Mouse (Mus musculus) bone marrow, adult 2 months (tissue): ENCODE results near the gene Ankrd6. TPM values are rescaled to one million over a fixed set of nuclear protein-coding genes. Genes with fewer than 3 reads are reported as not detected.

Experiments used
- H3K27ac ChIP-seq: fragments of 200-500 bp; 2 replicates; pipeline ENCODE4 v1.5.1; 2012; ENCODE audit warnings: low read depth, mild to moderate bottlenecking, control low read depth, inconsistent platforms, low read length; ENCODE audit not compliant: control insufficient read depth, poor library complexity, insufficient read depth
- H3K4me1 ChIP-seq: fragments of 200-500 bp; 2 replicates; pipeline ENCODE4 v1.6.1; 2011; ENCODE audit warnings: low read length; ENCODE audit not compliant: control insufficient read depth, insufficient read depth
- H3K4me3 ChIP-seq: fragments of 200-500 bp; replicated peaks from 2 replicates; pipeline ENCODE3; 2011; ENCODE audit warnings: mild to moderate bottlenecking, low read depth, low read length, control low read depth; ENCODE audit not compliant: control insufficient read depth
- CTCF ChIP-seq: fragments of 200-500 bp; IDR thresholded peaks from 2 replicates; pipeline ENCODE4 v1.5.1; 2011; ENCODE audit warnings: low read length, control low read depth; ENCODE audit not compliant: control insufficient read depth, insufficient read depth
- POLR2A ChIP-seq: fragments of 200-500 bp; IDR thresholded peaks from 2 replicates; pipeline ENCODE4 v1.6.1; 2011; ENCODE audit warnings: low read depth, mild to moderate bottlenecking, control low read depth, low read length, borderline replicate concordance; ENCODE audit not compliant: control insufficient read depth
- WGBS: fragments of 180-500 bp; shearing (Covaris S2); methylation state at CpG from one replicate; pipeline ENCODE4 v1.1.7; 2018; 5-methylcytosine and 5-hydroxymethylcytosine counted together
- polyA plus RNA-seq: library from polyadenylated mRNA; stranded (reverse); fragments of >200 nt; gene quantifications from 2 replicates; pipeline ENCODE4 v1.2.4, GENCODE M21; 2011; ENCODE audit warnings: low replicate concordance; ENCODE audit not compliant: missing spikeins, insufficient read depth, insufficient read length

Gene Ankrd6
- polyA plus RNA-seq, 1 experiment = 2.2 TPM

- H3K4me3 ChIP-seq = no peak overlapping the region
- WGBS = 80% methylated on average over 1 of the region's 1 CpGs
- TF ChIP-seq CTCF = no peak
- TF ChIP-seq POLR2A = no peak
- no peaks in the 10 kb centered on the region for H3K4me1 ChIP-seq
- H3K27ac ChIP-seq = no peak overlapping the region
These were observed 27.8 kb downstream of the Ankrd6 start for GRCm38 (mm10) chr4:32922871-32923270.

- 11% methylated on average over 7 of the region's 7 CpGs for WGBS
- H3K4me1 ChIP-seq = no peaks in the 10 kb centered on the region
- H3K4me3 ChIP-seq = no peak overlapping the region
- no peak overlapping the region for H3K27ac ChIP-seq
- TF ChIP-seq POLR2A = no peak
- no peak for TF ChIP-seq CTCF
These were observed 29.8 kb downstream of the Ankrd6 start for GRCm38 (mm10) chr4:32920863-32921262.

GRCm38 (mm10) chr4:32918571-32918970, 32.1 kb downstream of the Ankrd6 start:
- no peak for TF ChIP-seq CTCF
- no peak for TF ChIP-seq POLR2A
- WGBS = 85% methylated on average over 5 of the region's 5 CpGs
- H3K27ac ChIP-seq = no peak overlapping the region
- no peak overlapping the region for H3K4me3 ChIP-seq
- no peaks in the 10 kb centered on the region for H3K4me1 ChIP-seq

GRCm38 (mm10) chr4:32916689-32917385, 33.8 kb downstream of the Ankrd6 start:
- Histone ChIP-seq H3K4me3 (no peak overlapping the region), H3K4me1 (no peaks in the 10 kb centered on the region), H3K27ac (no peak overlapping the region)
- 88% methylated on average over 6 of the region's 6 CpGs for WGBS
- TF ChIP-seq CTCF (no peak), POLR2A (no peak)

- TF ChIP-seq CTCF (no peak), POLR2A (no peak)
- Histone ChIP-seq H3K27ac (no peak overlapping the region), H3K4me1 (no peaks in the 10 kb centered on the region), H3K4me3 (no peak overlapping the region)
- 58% methylated on average over 8 of the region's 8 CpGs for WGBS
These were observed 34.7 kb downstream of the Ankrd6 start for GRCm38 (mm10) chr4:32915928-32916327.

GRCm38 (mm10) chr4:32909996-32910395, 40.6 kb downstream of the Ankrd6 start:
- Histone ChIP-seq H3K27ac (no peak overlapping the region), H3K4me1 (peaks cover 2% of the 10 kb centered on the region), H3K4me3 (no peak overlapping the region)
- 91% methylated on average over 1 of the region's 1 CpGs for WGBS
- no peak for TF ChIP-seq POLR2A
- TF ChIP-seq CTCF = no peak

- peaks cover 2% of the 10 kb centered on the region for H3K4me1 ChIP-seq
- no peak for TF ChIP-seq POLR2A
- no peak overlapping the region for H3K27ac ChIP-seq
- WGBS = 62% methylated on average over 3 of the region's 3 CpGs
- no peak overlapping the region for H3K4me3 ChIP-seq
These were observed 41.2 kb downstream of the Ankrd6 start for GRCm38 (mm10) chr4:32909241-32909979.

GRCm38 (mm10) chr4:32907631-32908030, 43.0 kb downstream of the Ankrd6 start:
- H3K4me3 ChIP-seq = no peak overlapping the region
- TF ChIP-seq CTCF (no peak), POLR2A (no peak)
- peaks cover 2% of the 10 kb centered on the region for H3K4me1 ChIP-seq
- no peak overlapping the region for H3K27ac ChIP-seq
- 77% methylated on average over 3 of the region's 3 CpGs for WGBS

GRCm38 (mm10) chr4:32906627-32907026, 44.0 kb downstream of the Ankrd6 start:
- 14% methylated on average over 6 of the region's 6 CpGs for WGBS
- no peak for TF ChIP-seq CTCF
- TF ChIP-seq POLR2A = no peak
- no peak overlapping the region for H3K4me3 ChIP-seq
- H3K27ac ChIP-seq = no peak overlapping the region
- H3K4me1 ChIP-seq = peaks cover 2% of the 10 kb centered on the region

- H3K4me1 ChIP-seq = peaks cover 2% of the 10 kb centered on the region
- WGBS = 88% methylated on average over 2 of the region's 2 CpGs
These were observed 44.7 kb downstream of the Ankrd6 start for GRCm38 (mm10) chr4:32905913-32906312.

More at GRCm38 (mm10) chr4:32905913-32906312, 44.7 kb downstream of the Ankrd6 start:
- H3K27ac ChIP-seq = no peak overlapping the region
- no peak for TF ChIP-seq POLR2A
- TF ChIP-seq CTCF = no peak
- no peak overlapping the region for H3K4me3 ChIP-seq
